Comparison of ENCODE assay signal across 8 mouse cellular contexts in the genomic region with DNA sequence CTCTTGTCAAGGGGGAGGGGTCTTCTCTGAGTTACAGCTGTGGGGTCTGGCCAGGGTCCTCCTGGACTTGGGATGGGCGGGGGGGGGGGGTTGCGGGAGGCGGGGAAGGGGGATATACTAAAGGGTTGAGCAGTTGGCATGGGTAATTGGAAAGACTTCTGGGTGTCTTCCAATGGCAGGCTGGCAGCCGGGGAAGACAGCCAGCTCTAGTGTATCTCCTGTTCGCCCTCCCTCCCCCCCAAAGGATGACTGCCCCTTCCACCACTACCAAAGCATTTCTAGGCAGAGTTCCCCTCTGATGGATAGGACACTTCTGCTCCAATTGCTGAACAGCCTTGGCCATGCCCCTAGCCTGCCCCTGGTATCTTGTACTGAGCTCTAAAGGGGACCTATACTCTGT. TPM values are rescaled to one million over a fixed set of nuclear protein-coding genes. Genes with fewer than 3 reads are reported as not detected.
A peak's percentile ranks its signal among the peaks of the same experiment; 100 is the strongest.
DNase-seq lines count a peak whose midpoint lies in the region; ATAC-seq and TF ChIP-seq lines count a peak whose summit lies in the region.

No protein-coding gene starts in this region.

- peak overlapping the region; percentile 84 for H3K4me3 ChIP-seq in lung, embryonic 16.5 days (ENCODE audit: low read length)
- peak overlapping the region; percentile 93 for H3K4me3 ChIP-seq in limb, embryonic 13.5 days
- H3K4me3 ChIP-seq in stomach, embryonic 14.5 days (ENCODE audit: low read depth, low read length) = peak overlapping the region; percentile 84
- no peak overlapping the region for H3K4me3 ChIP-seq in left cerebral cortex, adult 2 months

- DNase-seq in lung, postnatal 36 days = no peak
- peak; percentile 27 to 30 for DNase-seq in heart, adult 9 months (ENCODE audit: low spot score in 2 of 2)
- DNase-seq in left cerebral cortex, postnatal 36 days (ENCODE audit: low spot score in 2 of 2) = no peak
- no peak for DNase-seq in left cerebral cortex, adult 2 months (ENCODE audit: extremely low spot score in 1 of 2, low spot score in 2 of 2)
- DNase-seq in lung, postnatal 10 days = no peak

- H3K9ac ChIP-seq in lung, embryonic 16.5 days (ENCODE audit: low read length) = peak overlapping the region; percentile 13; the same call in 1 of the 2 replicates
- H3K9ac ChIP-seq in limb, embryonic 13.5 days = peak overlapping the region; percentile 94
- H3K9ac ChIP-seq in stomach, embryonic 14.5 days (replicated peaks; ENCODE audit: low read depth, low read length) = peak overlapping the region; percentile 85; the same call in 1 of the 2 replicates

- H3K27ac ChIP-seq in lung, embryonic 16.5 days (ENCODE audit: low read length) = no peak overlapping the region
- peak overlapping the region; percentile 94 for H3K27ac ChIP-seq in limb, embryonic 13.5 days
- H3K27ac ChIP-seq in stomach, embryonic 14.5 days (ENCODE audit: low read length) = peak overlapping the region; percentile 94; the same call in 1 of the 2 replicates
- H3K27ac ChIP-seq in left cerebral cortex, adult 2 months = no peak overlapping the region

- intact Hi-C loops in left cerebral cortex, postnatal 36 days (cut with DNase I) = no loop called here
- intact Hi-C loops in left cerebral cortex, adult 2 months (cut with DNase I) = no loop called here

- 27% methylated on average over 4 of the region's 5 CpGs for WGBS in lung, embryonic 16.5 days
- 22% methylated on average over 5 of the region's 5 CpGs for WGBS in limb, embryonic 13.5 days
- WGBS in stomach, embryonic 14.5 days = 35% methylated on average over 4 of the region's 5 CpGs

- ATAC-seq in lung, embryonic 16.5 days (ENCODE audit: low read depth) = no peak
- no peak for ATAC-seq in limb, embryonic 13.5 days (ENCODE audit: low FRiP score, low read depth)
- no peak for ATAC-seq in stomach, embryonic 14.5 days (ENCODE audit: insufficient number of reproducible peaks, insufficient read depth, low FRiP score, low read depth)

- peaks cover 7% of the 10 kb centered on the region for H3K27me3 ChIP-seq in lung, embryonic 16.5 days (ENCODE audit: control insufficient read depth, insufficient read depth, low read depth, low read length)
- H3K27me3 ChIP-seq in limb, embryonic 13.5 days = no peaks in the 10 kb centered on the region
- H3K27me3 ChIP-seq in stomach, embryonic 14.5 days (ENCODE audit: control insufficient read depth, insufficient read depth, low read length) = no peaks in the 10 kb centered on the region

- TF ChIP-seq CTCF in left cerebral cortex, adult 2 months (IDR thresholded peaks at IDR 0.05) = no peak

- H3K4me1 ChIP-seq in lung, embryonic 16.5 days (replicated peaks; ENCODE audit: control insufficient read depth, insufficient read depth, low read length) = peaks cover 39% of the 10 kb centered on the region
- peaks cover 58% of the 10 kb centered on the region for H3K4me1 ChIP-seq in limb, embryonic 13.5 days
- peaks cover 40% of the 10 kb centered on the region for H3K4me1 ChIP-seq in stomach, embryonic 14.5 days (ENCODE audit: control insufficient read depth, insufficient read depth, low read length)

- no peaks in the 10 kb centered on the region for H3K9me3 ChIP-seq in lung, embryonic 16.5 days (ENCODE audit: control insufficient read depth, low read length)
- no peaks in the 10 kb centered on the region for H3K9me3 ChIP-seq in limb, embryonic 13.5 days
- H3K9me3 ChIP-seq in stomach, embryonic 14.5 days (ENCODE audit: control insufficient read depth, low read depth, low read length) = no peaks in the 10 kb centered on the region

- peak overlapping the region; percentile 91 for H3K4me2 ChIP-seq in lung, embryonic 16.5 days (ENCODE audit: low read depth, low read length)
- H3K4me2 ChIP-seq in limb, embryonic 13.5 days (replicated peaks) = peak overlapping the region; percentile 77
- peak overlapping the region; percentile 74 for H3K4me2 ChIP-seq in stomach, embryonic 14.5 days (replicated peaks; ENCODE audit: low read depth, low read length)

- H3K36me3 ChIP-seq in lung, embryonic 16.5 days (ENCODE audit: control insufficient read depth, insufficient read depth, low read length) = no peaks in the 10 kb centered on the region; the same call in 1 of the 2 replicates
- peaks cover 16% of the 10 kb centered on the region for H3K36me3 ChIP-seq in limb, embryonic 13.5 days
- H3K36me3 ChIP-seq in stomach, embryonic 14.5 days (ENCODE audit: control insufficient read depth, insufficient read depth, low read length) = no peaks in the 10 kb centered on the region; the same call in 1 of the 2 replicates

RNA-seq across cellular contexts. Expression of a gene that starts 1.4 kb away (rescaled TPM):
- 6.6 and 8.0 TPM in 2 replicates for polyA plus RNA-seq in lung, embryonic 16.5 days (2015; fragmentation: Nextera tagmentation; extraction: Ambion mirVana)
- 19.9 and 23.8 TPM in 2 replicates for polyA plus RNA-seq in limb, embryonic 13.5 days (2015; fragmentation: Nextera tagmentation; extraction: Ambion mirVana)
- 19.5 and 20.4 TPM in 2 replicates for polyA plus RNA-seq in stomach, embryonic 14.5 days (2014; fragmentation: Nextera tagmentation; extraction: Ambion mirVana)
- total RNA-seq in left cerebral cortex, postnatal 36 days (2021) = 1 to 10 TPM; 1.6 to 1.9 TPM
- total RNA-seq in left cerebral cortex, adult 2 months (2021) = 1 to 10 TPM; 1.4 to 2.2 TPM

RNA-seq across cellular contexts. Expression of a gene that starts 8.5 kb away (rescaled TPM):
- 52.9 and 59.5 TPM in 2 replicates for polyA plus RNA-seq in lung, embryonic 16.5 days (2015; fragmentation: Nextera tagmentation; extraction: Ambion mirVana)
- polyA plus RNA-seq in limb, embryonic 13.5 days (2015; fragmentation: Nextera tagmentation; extraction: Ambion mirVana) = 84.4 and 87.9 TPM in 2 replicates
- polyA plus RNA-seq in stomach, embryonic 14.5 days (2014; fragmentation: Nextera tagmentation; extraction: Ambion mirVana) = 73.9 and 74.2 TPM in 2 replicates
- total RNA-seq in left cerebral cortex, postnatal 36 days (2021) = 10 to 100 TPM; 14.4 to 15.1 TPM
- total RNA-seq in left cerebral cortex, adult 2 months (2021) = 10 to 100 TPM; 13.3 to 15.7 TPM

RNA-seq across cellular contexts. Expression of a gene that starts 12.7 kb away (rescaled TPM):
- polyA plus RNA-seq in lung, embryonic 16.5 days (2015; fragmentation: Nextera tagmentation; extraction: Ambion mirVana) = 122 and 134 TPM in 2 replicates
- 180 and 188 TPM in 2 replicates for polyA plus RNA-seq in limb, embryonic 13.5 days (2015; fragmentation: Nextera tagmentation; extraction: Ambion mirVana)
- polyA plus RNA-seq in stomach, embryonic 14.5 days (2014; fragmentation: Nextera tagmentation; extraction: Ambion mirVana) = 145 and 150 TPM in 2 replicates
- total RNA-seq in left cerebral cortex, postnatal 36 days (2021) = 10 to 100 TPM; 31.8 to 37.3 TPM
- total RNA-seq in left cerebral cortex, adult 2 months (2021) = 10 to 100 TPM; 33.0 to 35.6 TPM

RNA-seq across cellular contexts. Expression of a gene that starts 39.7 kb away (rescaled TPM):
- polyA plus RNA-seq in lung, embryonic 16.5 days (2015; fragmentation: Nextera tagmentation; extraction: Ambion mirVana) = 36.0 and 40.3 TPM in 2 replicates
- polyA plus RNA-seq in limb, embryonic 13.5 days (2015; fragmentation: Nextera tagmentation; extraction: Ambion mirVana) = 24.6 and 25.2 TPM in 2 replicates
- polyA plus RNA-seq in stomach, embryonic 14.5 days (2014; fragmentation: Nextera tagmentation; extraction: Ambion mirVana) = 27.4 and 31.1 TPM in 2 replicates
- 10 to 100 TPM; 35.8 to 49.7 TPM for total RNA-seq in left cerebral cortex, postnatal 36 days (2021)
- total RNA-seq in left cerebral cortex, adult 2 months (2021) = 10 to 100 TPM; 46.5 to 48.7 TPM

RNA-seq across cellular contexts. Expression of a gene that starts 45.3 kb away (rescaled TPM):
- 0.06 and 0.13 TPM in 2 replicates for polyA plus RNA-seq in lung, embryonic 16.5 days (2015; fragmentation: Nextera tagmentation; extraction: Ambion mirVana)
- polyA plus RNA-seq in limb, embryonic 13.5 days (2015; fragmentation: Nextera tagmentation; extraction: Ambion mirVana) = 0.75 and 0.99 TPM in 2 replicates
- polyA plus RNA-seq in stomach, embryonic 14.5 days (2014; fragmentation: Nextera tagmentation; extraction: Ambion mirVana) = 0.10 and 0.42 TPM in 2 replicates
- 10 to 100 TPM; 14.8 to 21.6 TPM for total RNA-seq in left cerebral cortex, postnatal 36 days (2021)
- 10 to 100 TPM; 16.9 to 18.8 TPM for total RNA-seq in left cerebral cortex, adult 2 months (2021)

Comparison
In these comparisons a context has a peak if more than half of its experiments do, and no peak if none do; other contexts are left out.
1. H3K27ac ChIP-seq: peak in limb, embryonic 13.5 days (single experiment) and stomach, embryonic 14.5 days (single experiment); none in lung, embryonic 16.5 days (single experiment) and left cerebral cortex, adult 2 months (single experiment).
2. H3K9ac ChIP-seq: peak in every context shown above with its lines; median percentile 94 in limb, embryonic 13.5 days; 85 in stomach, embryonic 14.5 days; 13 in lung, embryonic 16.5 days.
3. DNase-seq: peak in heart, adult 9 months (2 of 2); none in lung, postnatal 36 days (single experiment), left cerebral cortex, postnatal 36 days (0 of 2), left cerebral cortex, adult 2 months (0 of 2) and lung, postnatal 10 days (single experiment).
4. Peak in every context shown above with its lines, with median percentiles within 50 percentile points of each other: H3K4me2 ChIP-seq.